Mouse (Mus musculus): ENCODE measurements around the gene Olfr1110. TPM values are rescaled to one million over a fixed set of nuclear protein-coding genes. Genes with fewer than 3 reads are reported as not detected.

Olfr1110 gene
- polyA plus RNA-seq (2012; rRNA removed) = not detected in 2 replicates

DNA sequence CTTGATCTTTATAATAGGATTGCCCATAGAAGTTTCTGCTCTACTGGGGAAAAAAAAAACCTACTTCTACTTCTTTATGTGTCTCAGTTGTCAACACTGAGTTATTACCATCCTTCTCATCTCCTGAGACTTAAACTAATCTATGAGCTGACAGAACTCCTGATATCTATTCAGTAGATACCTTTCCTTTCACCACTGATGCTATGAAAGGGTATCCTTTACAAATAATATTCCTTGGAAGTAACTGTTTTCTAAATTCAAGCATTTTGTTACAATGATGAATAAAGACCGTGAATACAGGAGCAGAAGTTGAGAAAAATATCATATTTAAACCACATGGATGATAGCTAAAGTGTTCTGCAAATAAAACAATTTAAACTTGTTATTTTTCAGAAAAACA lies at the start of gene Olfr1110:
Gene Olfr1110 (minus strand): TSS at position 101 of the 400 bp plus-strand sequence.

GRCm38 (mm10) chr2:87187498-87187897 lies 47.4 kb upstream of the Olfr1110 start, which contains the start of gene Olfr1112:
TSS of gene Olfr1112 (plus strand) at chr2:87187798.

DNA sequence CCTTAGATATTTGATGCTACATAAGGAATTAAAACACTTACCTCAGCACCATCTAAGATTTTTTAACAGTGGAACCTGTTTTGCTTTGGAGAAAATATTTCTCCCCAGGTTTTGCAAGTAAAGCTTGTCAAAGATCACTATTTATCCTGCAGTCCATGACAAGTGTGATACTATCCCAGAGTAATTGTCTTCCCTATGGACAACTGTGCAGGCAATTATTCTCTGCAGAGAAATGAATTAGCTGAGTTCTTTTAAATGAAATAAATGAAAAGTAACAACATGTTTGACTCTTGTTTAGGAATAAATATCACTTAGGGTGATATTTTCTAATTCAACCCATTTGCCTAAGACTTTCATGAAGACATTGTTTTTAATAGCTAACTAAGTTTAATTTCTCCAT lies 12.4 kb upstream of the Olfr1110 start, which contains the start of gene Olfr1111:
Gene Olfr1111 (minus strand): TSS at position 101 of the 400 bp plus-strand sequence.

DNA sequence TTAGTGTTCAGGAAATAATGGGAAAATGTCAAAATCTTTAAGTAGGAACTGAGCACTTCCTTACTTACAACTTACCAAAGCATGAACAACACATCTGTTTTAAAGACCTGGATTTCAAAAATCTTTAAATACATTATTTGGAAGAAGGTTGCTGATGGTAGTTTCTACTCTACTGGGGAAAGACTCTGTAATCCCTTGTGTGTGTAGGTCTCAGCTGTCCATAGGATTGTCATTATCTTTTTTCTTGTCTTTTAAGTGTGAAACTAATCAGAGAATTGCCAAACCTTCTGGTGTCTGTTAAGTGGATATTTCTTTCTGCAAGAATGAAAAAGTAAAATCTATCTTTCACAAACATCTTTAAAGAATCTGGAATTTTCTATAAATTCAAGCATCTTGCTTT lies 25.6 kb downstream of the Olfr1110 start, which contains the start of gene Olfr259:
Gene Olfr259 (minus strand): TSS at position 101 of the 400 bp plus-strand sequence.

GRCm38 (mm10) chr2:87095908-87096307 lies 44.2 kb downstream of the Olfr1110 start, which contains the start of gene Olfr1109:
TSS of gene Olfr1109 (minus strand) at chr2:87096008.

Other genes starting within 250 kb of the Olfr1110 start
- not detected in 2 replicates for gene Olfr1097, start 248.1 kb downstream of the Olfr1110 start, polyA plus RNA-seq (2012; rRNA removed)
- not detected in 2 replicates for gene Olfr1098, start 215.8 kb downstream of the Olfr1110 start, polyA plus RNA-seq (2012; rRNA removed)
- gene Olfr1099, start 179.6 kb downstream of the Olfr1110 start, polyA plus RNA-seq (2012; rRNA removed) = not detected in 2 replicates
- not detected in 2 replicates for gene Olfr1100, start 160.3 kb downstream of the Olfr1110 start, polyA plus RNA-seq (2012; rRNA removed)
- gene Olfr1101, start 149.1 kb downstream of the Olfr1110 start, polyA plus RNA-seq (2012; rRNA removed) = not detected in 2 replicates
- gene Olfr1102, start 141.9 kb downstream of the Olfr1110 start, polyA plus RNA-seq (2012; rRNA removed) = not detected in 2 replicates
- not detected in 2 replicates for gene Olfr1104, start 113.2 kb downstream of the Olfr1110 start, polyA plus RNA-seq (2012; rRNA removed)
- not detected in 2 replicates for gene Olfr1105, start 103.8 kb downstream of the Olfr1110 start, polyA plus RNA-seq (2012; rRNA removed)
- not detected in 2 replicates for gene Olfr1106, start 88.0 kb downstream of the Olfr1110 start, polyA plus RNA-seq (2012; rRNA removed)
- gene Olfr1107, start 64.5 kb downstream of the Olfr1110 start, polyA plus RNA-seq (2012; rRNA removed) = not detected in 2 replicates
- not detected in 2 replicates for gene Olfr1109, start 44.3 kb downstream of the Olfr1110 start, polyA plus RNA-seq (2012; rRNA removed)
- not detected in 2 replicates for gene Olfr259, start 25.7 kb downstream of the Olfr1110 start, polyA plus RNA-seq (2012; rRNA removed)
- gene Olfr1111, start 12.3 kb upstream of the Olfr1110 start, polyA plus RNA-seq (2012; rRNA removed) = not detected in 2 replicates
- gene Olfr1112, start 47.5 kb upstream of the Olfr1110 start, polyA plus RNA-seq (2012; rRNA removed) = not detected in 2 replicates
- gene Olfr1113, start 68.7 kb upstream of the Olfr1110 start, polyA plus RNA-seq (2012; rRNA removed) = not detected in 2 replicates
- gene Olfr1115, start 107.7 kb upstream of the Olfr1110 start, polyA plus RNA-seq (2012; rRNA removed) = not detected in 2 replicates
- gene Olfr1116, start 127.2 kb upstream of the Olfr1110 start, polyA plus RNA-seq (2012; rRNA removed) = not detected in 2 replicates
- gene Olfr1118, start 167.3 kb upstream of the Olfr1110 start, polyA plus RNA-seq (2012; rRNA removed) = not detected in 2 replicates
- not detected in 2 replicates for gene Olfr1120, start 214.5 kb upstream of the Olfr1110 start, polyA plus RNA-seq (2012; rRNA removed)
- gene Olfr1121, start 229.6 kb upstream of the Olfr1110 start, polyA plus RNA-seq (2012; rRNA removed) = not detected in 2 replicates
- not detected in 2 replicates for gene Olfr1122, start 245.5 kb upstream of the Olfr1110 start, polyA plus RNA-seq (2012; rRNA removed)